Mouse (Mus musculus): Measurements from ENCODE around the gene Gm11116.

GRCm38 (mm10) chr5:88111430-88111829 lies at the start of gene Gm11116:
- no peak for TF ChIP-seq CTCF (conservative IDR thresholded peaks at IDR 0.05; ENCODE audit: low read length)
- TF ChIP-seq NANOG (IDR thresholded peaks at IDR 0.05; ENCODE audit: borderline replicate concordance, low read length), result no peak
- no peak for TF ChIP-seq POU5F1 (IDR thresholded peaks at IDR 0.05; ENCODE audit: borderline replicate concordance, low read length)
